Mouse (Mus musculus): ENCODE data around the gene Bicdl2.

DNA sequence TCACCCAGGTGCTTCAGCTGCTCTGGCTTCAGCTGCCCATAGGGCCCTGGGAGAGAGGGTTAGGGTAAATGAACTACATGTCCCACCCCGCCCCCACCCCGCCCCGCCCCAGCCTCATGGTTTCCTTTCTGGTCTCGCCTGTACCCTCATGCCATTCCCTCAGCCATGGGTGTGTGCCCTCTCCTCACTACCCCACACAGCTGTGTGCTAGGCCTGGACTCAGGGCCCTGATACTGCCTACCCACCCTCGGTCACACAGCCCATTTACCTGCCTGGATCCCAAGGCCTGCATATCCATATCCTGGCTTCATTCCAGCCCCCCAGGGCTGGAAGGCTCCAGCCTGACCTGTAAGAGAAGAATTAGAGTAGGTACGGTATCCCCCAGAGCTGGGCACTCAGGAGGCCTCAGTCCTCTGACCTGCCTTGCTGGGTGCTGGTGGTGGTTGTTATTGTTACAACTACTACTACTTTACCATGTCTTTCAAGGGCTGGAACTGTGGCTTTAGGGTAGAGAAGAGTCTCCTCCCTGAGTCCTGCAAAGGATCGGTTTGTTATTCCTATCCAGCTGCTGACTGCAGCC lies 45.3 kb downstream of the Bicdl2 start:
- no peak for TF ChIP-seq CTCF (IDR thresholded peaks at IDR 0.05; ENCODE audit: low read depth, low read length)
- no peak for TF ChIP-seq GATA1 (IDR thresholded peaks at IDR 0.05; ENCODE audit: borderline replicate concordance, low read length)
